Mouse (Mus musculus): Measurements from ENCODE around the gene Tmcc3.

Gene Tmcc3

DNA sequence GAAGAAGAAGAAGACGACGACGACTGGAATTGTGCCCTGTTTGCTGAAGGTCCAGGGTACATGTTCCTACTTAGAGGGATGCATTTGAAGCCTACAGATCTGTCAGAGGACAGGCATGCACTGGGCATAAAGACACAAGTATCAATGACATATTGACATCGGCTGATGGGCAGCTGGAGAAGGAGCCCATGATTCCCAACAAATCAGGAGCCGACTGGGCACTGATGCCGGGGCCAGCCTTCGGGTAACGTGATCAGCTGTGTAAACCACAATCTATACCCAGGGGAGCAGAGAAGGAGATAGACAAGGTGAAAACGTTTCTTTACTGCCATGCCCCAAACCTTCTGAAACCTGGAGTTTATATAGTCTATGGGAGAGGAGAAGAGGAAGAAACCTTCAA is 313.3 kb downstream of the Tmcc3 start:
- intact Hi-C loops (cut with DNase I) = no loop called here

DNA sequence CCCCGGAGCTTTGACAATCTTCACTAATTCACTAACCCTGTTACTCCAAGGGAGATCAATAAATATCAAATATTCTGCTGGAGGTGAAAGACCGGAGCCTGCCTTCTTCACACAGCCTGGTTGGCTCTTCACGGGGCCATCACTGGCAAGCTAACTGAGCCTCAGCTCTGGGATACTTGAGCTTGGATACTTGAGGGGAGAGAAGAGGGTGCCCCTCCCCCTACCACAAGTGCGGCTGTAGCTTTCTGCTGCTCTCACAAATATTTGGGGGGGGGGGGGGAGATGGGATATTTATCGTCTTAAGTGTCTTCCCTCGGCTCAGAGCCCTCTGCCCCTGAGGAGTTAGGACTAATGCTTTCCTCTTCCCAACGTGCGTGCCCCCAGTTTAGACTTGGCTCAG is 313.9 kb downstream of the Tmcc3 start:
- intact Hi-C loops (cut with DNase I) = no loop called here

DNA sequence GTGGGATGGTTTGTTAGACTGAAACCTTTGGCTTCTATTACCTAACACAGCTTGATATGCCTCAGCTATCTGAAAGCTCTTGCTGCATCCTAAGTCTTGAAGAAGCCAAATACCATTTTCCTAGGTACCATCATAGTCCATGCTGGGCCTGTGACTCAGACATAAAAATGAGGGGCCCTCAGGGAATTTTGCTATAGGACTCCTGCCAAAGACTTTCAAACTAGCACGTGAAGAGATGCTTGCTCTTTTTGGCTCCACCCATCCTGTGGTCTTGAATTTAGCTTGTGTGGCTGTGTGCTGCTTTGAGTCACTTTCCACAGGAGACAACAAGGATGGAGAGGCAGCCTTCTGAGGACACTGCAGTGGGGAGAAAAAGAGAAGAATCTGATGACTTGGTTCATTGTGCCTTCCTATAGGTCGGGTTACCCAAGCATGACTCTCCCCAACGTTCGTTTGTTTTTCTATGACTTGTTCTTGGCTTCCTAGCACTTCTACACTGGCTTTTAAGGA is 319.1 kb downstream of the Tmcc3 start:
- intact Hi-C loops (cut with DNase I) = no loop called here

DNA sequence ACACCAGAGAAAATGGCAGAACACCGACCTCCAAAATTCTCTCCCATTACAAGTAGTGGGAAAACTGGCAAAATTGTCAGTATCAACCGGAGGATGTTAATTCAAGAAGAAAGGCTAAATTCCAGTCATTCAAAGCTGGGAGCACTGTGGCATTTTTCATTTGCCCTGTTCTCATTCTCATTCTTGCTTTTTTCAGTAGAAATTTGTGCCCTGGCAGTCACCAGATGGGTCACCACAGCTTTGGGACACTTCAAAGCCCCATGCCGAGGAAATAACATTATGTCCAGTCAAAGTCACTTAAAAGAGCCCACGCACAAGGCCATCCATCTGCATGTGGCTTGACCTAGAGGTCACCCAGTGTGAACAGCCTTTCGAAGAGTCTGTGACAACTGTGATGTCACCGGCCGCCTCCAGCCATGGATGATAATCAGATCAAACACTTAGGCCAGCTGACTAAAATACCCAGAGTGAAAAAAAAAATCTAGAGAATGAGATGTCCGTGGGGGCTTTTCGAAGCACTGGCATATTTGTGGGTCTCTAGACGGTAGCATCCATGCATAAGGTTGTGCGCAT is 319.9 kb downstream of the Tmcc3 start:
- intact Hi-C loops (cut with DNase I) = no loop called here

DNA sequence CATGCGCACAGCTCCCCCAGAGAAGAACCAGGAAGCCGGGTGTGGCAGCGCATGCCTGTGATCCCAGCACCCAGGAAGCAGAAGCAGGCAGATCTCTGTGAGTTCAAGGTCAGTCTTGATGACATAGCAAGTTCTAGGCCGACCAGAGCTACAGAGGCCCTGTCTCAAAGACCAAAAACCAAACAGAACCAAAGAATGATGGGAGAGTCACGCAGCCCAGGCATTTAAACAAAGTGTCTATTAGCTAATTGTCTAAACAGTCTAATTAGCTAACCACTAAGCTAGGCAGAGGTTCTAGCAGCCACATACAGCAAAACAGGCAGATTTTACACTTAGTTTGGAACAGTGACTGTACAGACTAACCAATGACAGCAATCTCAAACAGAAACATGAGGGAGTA is 320.5 kb downstream of the Tmcc3 start:
- intact Hi-C loops (cut with DNase I) = no loop called here

DNA sequence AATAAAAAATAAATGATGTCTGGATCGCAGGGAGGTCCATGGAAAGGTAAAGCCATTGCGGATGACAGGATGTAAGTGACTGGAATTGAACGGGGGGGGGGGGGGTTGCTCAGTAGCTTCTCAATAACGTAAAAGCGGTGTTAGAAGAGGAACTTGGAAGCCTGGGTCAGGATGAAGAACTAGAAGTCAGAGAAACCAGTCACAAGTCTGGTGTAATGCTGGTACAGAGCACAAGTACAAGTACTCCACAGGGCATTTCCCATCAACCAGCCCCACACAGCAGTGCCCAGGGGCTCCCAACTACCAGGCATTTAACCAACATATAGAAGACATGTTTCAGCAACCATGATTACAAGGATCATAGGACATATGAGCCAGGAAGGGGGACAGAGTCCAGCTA is 326.9 kb downstream of the Tmcc3 start:
- intact Hi-C loops (cut with DNase I) = no loop called here

DNA sequence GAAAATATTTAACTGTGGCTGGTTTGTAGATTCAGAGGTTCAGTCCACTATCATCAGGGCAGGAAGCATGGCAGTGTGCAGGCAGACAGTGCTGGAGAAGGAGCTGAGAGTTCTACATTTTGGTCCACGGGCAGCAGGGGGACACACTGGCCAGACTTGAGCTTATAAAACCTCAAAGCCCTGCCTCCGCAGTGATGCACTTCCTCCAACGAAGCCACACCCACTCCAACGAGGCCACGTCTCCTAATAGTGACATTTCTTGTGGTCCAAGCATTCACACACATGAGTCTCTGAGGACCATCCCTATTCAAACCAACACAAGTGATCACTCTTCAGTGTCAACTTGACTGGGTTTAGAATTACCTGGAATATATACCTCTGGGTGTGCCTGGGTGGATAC is 327.5 kb downstream of the Tmcc3 start:
- intact Hi-C loops (cut with DNase I) = no loop called here

DNA sequence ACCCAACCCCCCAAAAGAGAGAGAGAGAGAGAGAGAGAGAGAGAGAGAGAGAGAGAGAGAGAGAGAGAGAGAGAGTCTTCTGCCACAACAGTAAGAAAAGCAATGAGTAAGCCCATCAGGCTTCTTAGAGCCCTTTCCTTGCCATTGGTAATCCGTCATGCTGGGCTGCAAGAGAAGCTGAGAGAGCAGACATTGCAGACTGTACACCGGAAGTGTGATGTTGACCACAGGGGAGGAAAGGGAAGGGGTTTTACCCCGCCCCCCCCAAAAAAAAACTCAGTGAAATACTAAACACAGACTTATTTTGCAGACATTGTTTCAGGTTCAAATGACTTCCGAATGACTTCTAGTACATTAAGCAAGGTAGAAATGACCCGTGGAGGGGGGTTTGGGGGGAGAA is 328.3 kb downstream of the Tmcc3 start:
- intact Hi-C loops (cut with DNase I) = no loop called here

Small RNA genes within 50 kb of the gene (microRNA-seq; reads per million reads assigned to microRNA genes)
- gene Mir7211 = 0 to 0.12 reads per million in 2 experiments
